Mouse (Mus musculus): ENCODE data around the gene Mylk.

DNA sequence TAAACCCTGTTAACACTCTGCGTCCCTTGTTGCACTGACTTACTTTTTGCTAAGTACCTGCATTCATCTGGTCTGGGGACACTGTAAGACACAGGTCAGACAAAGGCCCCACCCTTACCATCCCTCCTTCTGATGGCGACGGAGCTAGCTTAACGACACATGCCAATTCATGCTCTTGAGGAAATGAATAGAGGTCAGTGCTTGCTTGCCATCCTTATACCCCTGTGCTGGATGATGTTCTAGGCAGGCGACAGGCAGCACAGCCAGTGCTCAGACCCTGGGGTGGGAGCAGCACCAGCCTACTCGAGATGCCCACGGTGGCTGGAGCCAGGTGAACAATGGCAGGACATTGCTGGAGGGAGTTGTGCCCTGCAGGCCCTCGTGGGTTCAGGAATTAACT, 157.8 kb downstream of the Mylk start:
- TF ChIP-seq POLR2A (IDR thresholded peaks at IDR 0.05; ENCODE audit: low read depth, low read length) (no peak), SMC3 (IDR thresholded peaks at IDR 0.05; ENCODE audit: low read depth, low read length) (no peak), EP300 (IDR thresholded peaks at IDR 0.05; ENCODE audit: low read length) (no peak), MAX (IDR thresholded peaks at IDR 0.05; ENCODE audit: low read length) (no peak), ZMIZ1 (IDR thresholded peaks at IDR 0.05; ENCODE audit: low read depth, low read length) (no peak)

All from CH12.LX (cell line).